Mouse (Mus musculus): ENCODE results near the gene Wdr38. TPM values are rescaled to one million over a fixed set of nuclear protein-coding genes. Genes with fewer than 3 reads are reported as not detected.

Gene Wdr38
- 1.6 and 2.0 TPM in 2 replicates for polyA plus RNA-seq (2016; fragmentation: Nextera tagmentation; extraction: Ambion mirVana)

- H3K4me1 ChIP-seq = peaks cover 7% of the 10 kb centered on the region
- H3K9ac ChIP-seq = peak within 1 kb of the TSS; percentile 36
- 18% methylated on average over 33 of the region's 33 CpGs for WGBS
- no peaks in the 10 kb centered on the region for H3K9me3 ChIP-seq
- ATAC-seq (ENCODE audit: low FRiP score, low read depth) = peak; percentile 87
- no peak within 1 kb of the TSS for H3K27ac ChIP-seq
- peak within 1 kb of the TSS; percentile 53 for H3K4me2 ChIP-seq (replicated peaks)
- H3K36me3 ChIP-seq = peaks cover 30% of the 10 kb centered on the region
- H3K4me3 ChIP-seq = peak within 1 kb of the TSS; percentile 31
- H3K27me3 ChIP-seq (replicated peaks) = no peaks in the 10 kb centered on the region
Measured at GRCm38 (mm10) chr2:38997386-38998374, at the start of gene Wdr38. Gene Wdr38, plus strand, starts transcription at chr2:38997476.

GRCm38 (mm10) chr2:38947566-38947965 is 49.7 kb upstream of the Wdr38 start:
- Histone ChIP-seq H3K9me3 (no peaks in the 10 kb centered on the region), H3K27me3 (replicated peaks) (no peaks in the 10 kb centered on the region), H3K9ac (no peak overlapping the region), H3K4me1 (no peaks in the 10 kb centered on the region), H3K4me3 (no peak overlapping the region), H3K27ac (no peak overlapping the region), H3K4me2 (replicated peaks) (no peak overlapping the region), H3K36me3 (no peaks in the 10 kb centered on the region)
- no peak for ATAC-seq (ENCODE audit: low FRiP score, low read depth)
- 77% methylated on average over 7 of the region's 7 CpGs for WGBS

GRCm38 (mm10) chr2:38950281-38950719 is 47.0 kb upstream of the Wdr38 start:
- no peak overlapping the region for H3K27ac ChIP-seq
- no peak overlapping the region for H3K4me3 ChIP-seq
- no peak overlapping the region for H3K9ac ChIP-seq
- no peaks in the 10 kb centered on the region for H3K36me3 ChIP-seq
- no peaks in the 10 kb centered on the region for H3K27me3 ChIP-seq (replicated peaks)
- H3K4me2 ChIP-seq (replicated peaks) = no peak overlapping the region
- no peaks in the 10 kb centered on the region for H3K9me3 ChIP-seq
- WGBS = 78% methylated on average over 7 of the region's 7 CpGs
- no peaks in the 10 kb centered on the region for H3K4me1 ChIP-seq
- no peak for ATAC-seq (ENCODE audit: low FRiP score, low read depth)

GRCm38 (mm10) chr2:38953152-38953883 is 44.0 kb upstream of the Wdr38 start:
- H3K4me2 ChIP-seq (replicated peaks) = no peak overlapping the region
- H3K27ac ChIP-seq = no peak overlapping the region
- H3K9me3 ChIP-seq = no peaks in the 10 kb centered on the region

GRCm38 (mm10) chr2:38956062-38956461 is 41.2 kb upstream of the Wdr38 start:
- no peaks in the 10 kb centered on the region for H3K36me3 ChIP-seq
- H3K9me3 ChIP-seq = no peaks in the 10 kb centered on the region
- H3K4me3 ChIP-seq = no peak overlapping the region
- H3K9ac ChIP-seq = no peak overlapping the region
- no peak for ATAC-seq (ENCODE audit: low FRiP score, low read depth)
- H3K27me3 ChIP-seq (replicated peaks) = no peaks in the 10 kb centered on the region
- H3K27ac ChIP-seq = no peak overlapping the region
- WGBS = 78% methylated on average over 2 of the region's 2 CpGs
- no peaks in the 10 kb centered on the region for H3K4me1 ChIP-seq
- H3K4me2 ChIP-seq (replicated peaks) = no peak overlapping the region

More at GRCm38 (mm10) chr2:38953152-38953883, 44.0 kb upstream of the Wdr38 start:
- Histone ChIP-seq H3K36me3 (no peaks in the 10 kb centered on the region), H3K4me3 (no peak overlapping the region), H3K9ac (no peak overlapping the region), H3K4me1 (no peaks in the 10 kb centered on the region), H3K27me3 (replicated peaks) (no peaks in the 10 kb centered on the region)
- 77% methylated on average over 5 of the region's 5 CpGs for WGBS
- ATAC-seq (ENCODE audit: low FRiP score, low read depth) = no peak

- no peak overlapping the region for H3K9ac ChIP-seq
- WGBS = 86% methylated on average over 5 of the region's 5 CpGs
- no peaks in the 10 kb centered on the region for H3K36me3 ChIP-seq
- H3K4me2 ChIP-seq (replicated peaks) = no peak overlapping the region
- ATAC-seq (ENCODE audit: low FRiP score, low read depth) = no peak
- H3K27me3 ChIP-seq (replicated peaks) = no peaks in the 10 kb centered on the region
- no peaks in the 10 kb centered on the region for H3K9me3 ChIP-seq
- no peaks in the 10 kb centered on the region for H3K4me1 ChIP-seq
- H3K27ac ChIP-seq = no peak overlapping the region
- no peak overlapping the region for H3K4me3 ChIP-seq
Measured at GRCm38 (mm10) chr2:38957671-38958223, 39.5 kb upstream of the Wdr38 start.

- no peaks in the 10 kb centered on the region for H3K36me3 ChIP-seq
- H3K9ac ChIP-seq = no peak overlapping the region
- H3K27me3 ChIP-seq (replicated peaks) = no peaks in the 10 kb centered on the region
- no peak overlapping the region for H3K27ac ChIP-seq
- ATAC-seq (ENCODE audit: low FRiP score, low read depth) = peak; percentile 78; the same call in 1 of the 2 replicates
- no peaks in the 10 kb centered on the region for H3K4me1 ChIP-seq
- H3K4me3 ChIP-seq = no peak overlapping the region
- H3K4me2 ChIP-seq (replicated peaks) = no peak overlapping the region
- 26% methylated on average over 4 of the region's 4 CpGs for WGBS
- H3K9me3 ChIP-seq = no peaks in the 10 kb centered on the region
Measured at GRCm38 (mm10) chr2:38964198-38964597, 33.1 kb upstream of the Wdr38 start.

GRCm38 (mm10) chr2:38969650-38970049 is 27.6 kb upstream of the Wdr38 start:
- no peak overlapping the region for H3K4me2 ChIP-seq (replicated peaks)
- H3K9ac ChIP-seq = no peak overlapping the region
- no peaks in the 10 kb centered on the region for H3K9me3 ChIP-seq
- no peaks in the 10 kb centered on the region for H3K36me3 ChIP-seq
- H3K4me3 ChIP-seq = no peak overlapping the region
- H3K4me1 ChIP-seq = no peaks in the 10 kb centered on the region
- H3K27me3 ChIP-seq (replicated peaks) = no peaks in the 10 kb centered on the region
- WGBS = 93% methylated on average over 2 of the region's 2 CpGs
- no peak overlapping the region for H3K27ac ChIP-seq
- ATAC-seq (ENCODE audit: low FRiP score, low read depth) = no peak

- H3K4me3 ChIP-seq = no peak overlapping the region
- no peak overlapping the region for H3K9ac ChIP-seq
- 90% methylated on average over 5 of the region's 5 CpGs for WGBS
- H3K27me3 ChIP-seq (replicated peaks) = no peaks in the 10 kb centered on the region
- H3K9me3 ChIP-seq = no peaks in the 10 kb centered on the region
- no peak overlapping the region for H3K27ac ChIP-seq
- no peak overlapping the region for H3K4me2 ChIP-seq (replicated peaks)
- no peaks in the 10 kb centered on the region for H3K36me3 ChIP-seq
- H3K4me1 ChIP-seq = no peaks in the 10 kb centered on the region
- no peak for ATAC-seq (ENCODE audit: low FRiP score, low read depth)
Measured at GRCm38 (mm10) chr2:38970057-38970456, 27.2 kb upstream of the Wdr38 start.

GRCm38 (mm10) chr2:38973223-38973622 is 24.1 kb upstream of the Wdr38 start:
- Histone ChIP-seq H3K9me3 (no peaks in the 10 kb centered on the region), H3K27ac (no peak overlapping the region), H3K4me3 (no peak overlapping the region), H3K36me3 (no peaks in the 10 kb centered on the region), H3K4me1 (no peaks in the 10 kb centered on the region), H3K27me3 (replicated peaks) (no peaks in the 10 kb centered on the region), H3K9ac (no peak overlapping the region), H3K4me2 (replicated peaks) (no peak overlapping the region)
- WGBS = 41% methylated on average over 2 of the region's 2 CpGs
- ATAC-seq (ENCODE audit: low FRiP score, low read depth) = no peak

GRCm38 (mm10) chr2:38973701-38974100 is 23.6 kb upstream of the Wdr38 start:
- WGBS = 86% methylated on average over 7 of the region's 7 CpGs
- H3K27me3 ChIP-seq (replicated peaks) = no peaks in the 10 kb centered on the region
- no peak overlapping the region for H3K9ac ChIP-seq
- H3K36me3 ChIP-seq = no peaks in the 10 kb centered on the region
- H3K4me3 ChIP-seq = no peak overlapping the region
- no peak overlapping the region for H3K4me2 ChIP-seq (replicated peaks)
- H3K27ac ChIP-seq = no peak overlapping the region
- ATAC-seq (ENCODE audit: low FRiP score, low read depth) = no peak
- H3K4me1 ChIP-seq = no peaks in the 10 kb centered on the region
- H3K9me3 ChIP-seq = no peaks in the 10 kb centered on the region

- H3K9me3 ChIP-seq = no peaks in the 10 kb centered on the region
- no peak overlapping the region for H3K4me3 ChIP-seq
- no peaks in the 10 kb centered on the region for H3K4me1 ChIP-seq
- no peak for ATAC-seq (ENCODE audit: low FRiP score, low read depth)
- H3K27me3 ChIP-seq (replicated peaks) = no peaks in the 10 kb centered on the region
- H3K27ac ChIP-seq = no peak overlapping the region
- no peak overlapping the region for H3K4me2 ChIP-seq (replicated peaks)
- 40% methylated on average over 2 of the region's 2 CpGs for WGBS
- H3K9ac ChIP-seq = no peak overlapping the region
- no peaks in the 10 kb centered on the region for H3K36me3 ChIP-seq
Measured at GRCm38 (mm10) chr2:38974171-38974570, 23.1 kb upstream of the Wdr38 start.

Data from neural tube, embryonic 12.5 days (tissue).